Mouse (Mus musculus): Measurements from ENCODE around the gene Cmip.

GRCm38 (mm10) chr8:117503405-117504069 lies 246.7 kb downstream of the Cmip start:
- TF ChIP-seq CTCF (IDR thresholded peaks at IDR 0.05; ENCODE audit: control insufficient read depth, insufficient read depth, insufficient read length), result no peak
- TF ChIP-seq MYOD1 (IDR thresholded peaks at IDR 0.05; ENCODE audit: control insufficient read depth, insufficient read length, low read depth), result no peak
- no peak for TF ChIP-seq CEBPB (IDR thresholded peaks at IDR 0.05; ENCODE audit: low read depth)
- no peak for TF ChIP-seq MAX (IDR thresholded peaks at IDR 0.05)
- no peak for TF ChIP-seq FOSL1 (IDR thresholded peaks at IDR 0.05; ENCODE audit: insufficient read depth, low read length, poor library complexity, severe bottlenecking)
- no peak for TF ChIP-seq USF1 (IDR thresholded peaks at IDR 0.05; ENCODE audit: low read depth)

Data from C2C12 (cell line).